Mouse (Mus musculus) stomach, embryonic 15.5 days (tissue): ENCODE measurements at regions not wholly inside any gene's neighbourhood (a gene's known extent, or its start where the extent isn't known, plus 50 kb on each side); places are given as distances from the start of the nearest gene placed in this dataset.

Source experiments
- ATAC-seq: fragments of 200-750 bp; cut with Nextera tagmentation; 2 replicates; pipeline ENCODE4 v1.8.0; 2017; ENCODE audit warnings: low read depth, moderate number of reproducible peaks, moderate TSS enrichment; ENCODE audit not compliant: insufficient read depth, low FRiP score
- H3K27ac ChIP-seq: fragments of 300-500 bp; sonication (generic); 2 replicates; pipeline ENCODE4 v1.5.1; 2015; ENCODE audit warnings: mild to moderate bottlenecking, inconsistent platforms
- H3K27me3 ChIP-seq: fragments of 300-500 bp; sonication (generic); replicated peaks from 2 replicates; pipeline ENCODE4 v1.6.1; 2015; ENCODE audit warnings: inconsistent platforms
- H3K36me3 ChIP-seq: fragments of 300-500 bp; sonication (generic); 2 replicates; pipeline ENCODE4 v1.6.1; 2015; ENCODE audit warnings: inconsistent platforms
- H3K4me1 ChIP-seq: fragments of 300-500 bp; sonication (generic); 2 replicates; pipeline ENCODE4 v1.6.1; 2015; ENCODE audit warnings: inconsistent platforms
- H3K4me2 ChIP-seq: fragments of 300-500 bp; sonication (generic); 2 replicates; pipeline ENCODE4 v1.6.1; 2015; ENCODE audit warnings: mild to moderate bottlenecking, inconsistent platforms
- H3K4me3 ChIP-seq: fragments of 300-500 bp; sonication (generic); replicated peaks from 2 replicates; pipeline ENCODE4 v1.5.1; 2015; ENCODE audit warnings: inconsistent platforms
- H3K9ac ChIP-seq: fragments of 300-500 bp; sonication (generic); 2 replicates; pipeline ENCODE4 v1.6.1; 2015; ENCODE audit warnings: inconsistent platforms
- H3K9me3 ChIP-seq: fragments of 300-500 bp; sonication (generic); 2 replicates; pipeline ENCODE4 v1.6.1; 2016; ENCODE audit warnings: inconsistent platforms
- WGBS: fragments of 180-500 bp; shearing (Covaris S2); methylation state at CpG from one replicate; pipeline ENCODE4 v1.1.7; 2015; 5-methylcytosine and 5-hydroxymethylcytosine counted together

DNA sequence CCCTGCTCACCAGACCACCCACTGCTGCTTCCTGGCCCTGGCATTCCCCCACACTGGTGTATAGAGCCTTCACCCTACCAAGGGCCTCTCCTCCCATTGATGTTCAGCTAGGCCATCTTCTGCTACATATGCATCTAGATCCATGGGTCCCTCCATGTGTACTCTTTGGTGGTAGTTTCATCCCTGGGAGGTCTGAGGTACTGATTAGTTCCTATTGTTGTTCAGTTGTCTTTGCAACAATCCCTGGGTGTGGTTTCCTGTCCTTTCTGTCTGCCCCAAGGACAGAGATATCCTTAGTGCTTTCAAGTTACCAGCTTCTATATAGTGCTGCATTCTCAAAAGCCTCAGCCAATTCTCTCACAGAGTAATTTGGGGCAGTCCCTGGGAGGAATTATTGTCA lies 440.1 kb upstream of the Apob start:
- H3K4me1 ChIP-seq = no peaks in the 10 kb centered on the region
- H3K27me3 ChIP-seq = no peaks in the 10 kb centered on the region
- ATAC-seq = no peak
- no peak overlapping the region for H3K4me3 ChIP-seq
- H3K27ac ChIP-seq = no peak overlapping the region
- no peak overlapping the region for H3K9ac ChIP-seq
- H3K4me2 ChIP-seq = no peak overlapping the region
- no peaks in the 10 kb centered on the region for H3K9me3 ChIP-seq
- no peaks in the 10 kb centered on the region for H3K36me3 ChIP-seq

DNA sequence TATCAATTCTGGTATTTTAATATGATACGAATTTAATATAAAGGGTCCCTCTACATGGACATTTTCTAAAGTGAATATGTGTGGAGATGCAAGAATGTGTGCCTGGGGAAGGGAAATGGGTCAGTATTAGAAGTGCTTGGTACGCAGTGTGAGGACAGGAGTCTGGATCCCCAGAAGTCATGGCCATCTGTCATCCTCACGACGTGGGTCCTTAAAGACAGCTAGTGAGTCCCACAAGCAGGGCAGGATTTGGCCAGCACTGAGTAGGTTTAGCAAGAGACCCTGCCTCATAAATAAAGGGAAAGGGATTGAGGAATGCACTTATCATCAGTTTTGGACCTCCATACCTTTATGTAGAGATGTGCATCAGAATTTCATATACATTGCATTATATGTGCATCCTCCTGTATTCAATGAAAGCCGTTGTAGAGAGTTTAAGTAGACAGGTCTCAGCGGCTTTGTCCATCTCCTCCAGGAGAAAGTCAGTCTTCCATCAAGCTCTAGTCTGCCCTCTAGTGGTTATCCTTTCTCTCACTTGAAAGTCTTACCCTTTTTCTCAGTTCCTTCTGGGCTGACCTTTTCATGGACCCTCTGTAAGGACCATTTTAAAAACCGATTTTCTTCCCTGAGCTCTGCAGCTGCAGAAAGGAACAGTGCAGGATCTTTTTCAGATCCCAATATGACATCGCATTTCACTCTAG lies 434.0 kb upstream of the Apob start:
- H3K4me3 ChIP-seq = no peak overlapping the region
- H3K27ac ChIP-seq = no peak overlapping the region
- no peak overlapping the region for H3K4me2 ChIP-seq
- H3K27me3 ChIP-seq = no peaks in the 10 kb centered on the region
- ATAC-seq = no peak
- no peak overlapping the region for H3K9ac ChIP-seq
- H3K36me3 ChIP-seq = no peaks in the 10 kb centered on the region
- H3K4me1 ChIP-seq = no peaks in the 10 kb centered on the region
- H3K9me3 ChIP-seq = no peaks in the 10 kb centered on the region
- WGBS = 60% methylated on average over 8 of the region's 8 CpGs

DNA sequence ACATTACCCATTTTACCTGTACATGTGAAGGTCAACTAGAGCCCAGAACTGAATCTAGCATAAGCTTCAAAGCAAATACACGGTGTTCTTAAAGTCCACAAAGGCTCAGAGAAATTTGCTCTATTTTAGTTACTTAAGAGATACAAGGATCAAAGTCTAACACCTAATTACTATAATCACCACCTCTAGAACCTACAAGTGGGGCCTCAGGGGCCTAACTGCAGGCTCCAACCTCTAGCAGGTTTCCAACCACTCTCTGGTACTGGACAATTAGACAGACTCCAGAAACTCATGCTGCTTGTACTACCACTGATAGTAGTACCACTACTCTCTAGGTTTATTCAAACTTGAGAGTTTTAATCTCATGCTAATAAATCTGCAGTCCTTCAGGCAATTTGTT lies 428.7 kb upstream of the Apob start:
- H3K4me3 ChIP-seq = no peak overlapping the region
- no peak for ATAC-seq
- H3K4me1 ChIP-seq = no peaks in the 10 kb centered on the region
- no peak overlapping the region for H3K27ac ChIP-seq
- no peak overlapping the region for H3K4me2 ChIP-seq
- no peaks in the 10 kb centered on the region for H3K9me3 ChIP-seq
- 78% methylated on average over 1 of the region's 1 CpGs for WGBS
- no peaks in the 10 kb centered on the region for H3K27me3 ChIP-seq
- no peaks in the 10 kb centered on the region for H3K36me3 ChIP-seq
- no peak overlapping the region for H3K9ac ChIP-seq

- no peak overlapping the region for H3K9ac ChIP-seq
- ATAC-seq = no peak
- 85% methylated on average over 1 of the region's 1 CpGs for WGBS
- H3K36me3 ChIP-seq = no peaks in the 10 kb centered on the region
- no peak overlapping the region for H3K4me3 ChIP-seq
- no peaks in the 10 kb centered on the region for H3K4me1 ChIP-seq
- H3K9me3 ChIP-seq = no peaks in the 10 kb centered on the region
- no peak overlapping the region for H3K4me2 ChIP-seq
- no peak overlapping the region for H3K27ac ChIP-seq
- H3K27me3 ChIP-seq = no peaks in the 10 kb centered on the region
Measured at GRCm38 (mm10) chr12:7560245-7560644, 417.2 kb upstream of the Apob start.

- no peaks in the 10 kb centered on the region for H3K4me1 ChIP-seq
- H3K4me2 ChIP-seq = no peak overlapping the region
- H3K27me3 ChIP-seq = no peaks in the 10 kb centered on the region
- WGBS = 88% methylated on average over 2 of the region's 2 CpGs
- H3K9ac ChIP-seq = no peak overlapping the region
- no peak for ATAC-seq
- no peaks in the 10 kb centered on the region for H3K9me3 ChIP-seq
- H3K36me3 ChIP-seq = no peaks in the 10 kb centered on the region
- no peak overlapping the region for H3K4me3 ChIP-seq
- H3K27ac ChIP-seq = no peak overlapping the region
Measured at GRCm38 (mm10) chr12:7576081-7576480, 401.4 kb upstream of the Apob start.

DNA sequence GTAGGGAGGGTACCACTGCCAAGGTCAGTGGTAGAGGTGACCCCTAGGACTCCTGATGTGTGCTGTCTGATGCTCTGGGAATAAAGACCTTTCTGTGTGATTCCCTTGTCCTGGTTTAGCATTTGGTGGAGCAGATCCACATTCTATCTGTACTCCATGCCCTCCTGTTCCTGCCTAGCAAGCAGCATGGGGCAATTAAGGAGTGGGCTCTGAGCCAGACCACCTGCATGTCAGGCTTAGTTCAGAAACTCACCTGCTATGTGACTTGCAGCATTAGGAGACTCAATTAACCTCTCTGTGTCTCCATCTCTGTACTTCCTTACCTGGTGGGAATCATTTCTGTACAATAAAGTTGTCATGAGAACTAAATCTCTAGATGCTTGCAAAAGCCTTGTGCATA lies 389.9 kb upstream of the Apob start:
- Histone ChIP-seq H3K4me1 (no peaks in the 10 kb centered on the region), H3K4me2 (no peak overlapping the region), H3K27me3 (no peaks in the 10 kb centered on the region), H3K9ac (no peak overlapping the region), H3K9me3 (no peaks in the 10 kb centered on the region), H3K4me3 (no peak overlapping the region), H3K36me3 (no peaks in the 10 kb centered on the region), H3K27ac (no peak overlapping the region)
- ATAC-seq = no peak

DNA sequence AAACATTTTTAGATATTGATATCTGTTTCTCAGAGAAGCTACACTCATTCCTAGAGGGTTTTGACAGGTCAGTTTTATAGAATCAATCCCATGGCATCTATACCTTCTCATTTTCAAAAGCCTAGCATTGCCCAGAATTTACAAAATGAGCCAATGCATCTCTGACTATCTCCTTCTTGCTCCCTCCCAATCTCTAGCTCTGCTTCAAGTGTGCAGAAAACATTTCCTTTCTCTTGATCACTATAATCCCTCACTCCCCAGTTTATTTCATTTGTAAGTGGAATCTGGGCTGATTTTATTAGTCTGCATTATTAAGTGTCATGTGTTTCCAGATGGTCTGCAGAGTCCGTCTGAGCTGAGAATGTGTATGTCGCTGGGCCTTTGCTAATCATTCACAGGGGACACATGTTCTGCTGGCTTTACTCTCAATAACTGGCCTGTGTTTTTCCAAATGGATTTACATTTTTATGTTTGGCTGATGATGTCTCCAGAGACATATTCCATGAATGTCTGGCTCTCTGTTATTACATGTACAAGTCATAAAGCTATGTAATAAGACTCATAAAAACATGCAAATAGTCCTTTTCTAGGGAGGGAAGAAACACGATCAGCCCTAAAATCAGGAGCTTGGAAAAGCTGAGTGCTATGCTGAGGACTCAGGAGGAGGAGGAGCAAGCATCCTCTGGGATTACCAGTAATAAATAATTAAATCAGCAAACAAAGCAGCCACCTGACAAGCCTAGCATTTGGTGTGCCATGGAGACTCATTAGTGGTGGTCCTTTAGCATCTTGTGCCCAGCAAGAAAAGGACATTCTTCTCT lies 366.0 kb upstream of the Apob start:
- no peak overlapping the region for H3K4me2 ChIP-seq
- H3K27me3 ChIP-seq = no peaks in the 10 kb centered on the region
- no peak overlapping the region for H3K9ac ChIP-seq
- H3K27ac ChIP-seq = no peak overlapping the region; the same call in 1 of the 2 replicates
- 38% methylated on average over 3 of the region's 3 CpGs for WGBS
- H3K9me3 ChIP-seq = no peaks in the 10 kb centered on the region
- no peak for ATAC-seq
- no peaks in the 10 kb centered on the region for H3K36me3 ChIP-seq
- no peak overlapping the region for H3K4me3 ChIP-seq
- H3K4me1 ChIP-seq = no peaks in the 10 kb centered on the region

GRCm38 (mm10) chr12:7636417-7637175 lies 340.9 kb upstream of the Apob start:
- Histone ChIP-seq H3K4me2 (no peak overlapping the region), H3K36me3 (no peaks in the 10 kb centered on the region), H3K27ac (no peak overlapping the region), H3K9ac (no peak overlapping the region), H3K9me3 (no peaks in the 10 kb centered on the region), H3K4me1 (no peaks in the 10 kb centered on the region), H3K27me3 (no peaks in the 10 kb centered on the region), H3K4me3 (no peak overlapping the region)
- ATAC-seq = peak; percentile 72
- WGBS = 45% methylated on average over 4 of the region's 4 CpGs

DNA sequence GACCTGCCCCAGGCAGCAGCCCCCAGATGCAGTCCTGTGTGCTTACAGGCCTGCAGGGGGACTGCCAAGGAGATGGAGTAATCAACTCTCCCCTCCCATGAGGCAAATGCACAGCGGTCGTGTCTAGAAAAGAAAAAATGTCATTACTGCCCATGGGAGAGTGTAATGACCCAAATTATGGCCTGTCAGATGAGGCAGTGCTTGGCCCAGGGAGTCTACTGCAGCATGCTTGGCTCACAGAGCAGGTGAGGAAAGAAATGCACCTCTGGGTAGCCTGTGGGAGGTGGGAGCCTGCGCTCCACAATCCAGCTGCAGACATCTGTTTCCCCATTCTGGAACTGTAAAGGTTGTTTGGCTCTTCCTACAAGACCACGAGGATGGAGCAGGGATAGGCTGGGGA lies 339.8 kb upstream of the Apob start:
- Histone ChIP-seq H3K4me3 (no peak overlapping the region), H3K9me3 (no peaks in the 10 kb centered on the region), H3K4me2 (no peak overlapping the region), H3K27ac (no peak overlapping the region), H3K27me3 (no peaks in the 10 kb centered on the region), H3K36me3 (no peaks in the 10 kb centered on the region), H3K4me1 (no peaks in the 10 kb centered on the region), H3K9ac (no peak overlapping the region)
- 56% methylated on average over 4 of the region's 4 CpGs for WGBS
- no peak for ATAC-seq

DNA sequence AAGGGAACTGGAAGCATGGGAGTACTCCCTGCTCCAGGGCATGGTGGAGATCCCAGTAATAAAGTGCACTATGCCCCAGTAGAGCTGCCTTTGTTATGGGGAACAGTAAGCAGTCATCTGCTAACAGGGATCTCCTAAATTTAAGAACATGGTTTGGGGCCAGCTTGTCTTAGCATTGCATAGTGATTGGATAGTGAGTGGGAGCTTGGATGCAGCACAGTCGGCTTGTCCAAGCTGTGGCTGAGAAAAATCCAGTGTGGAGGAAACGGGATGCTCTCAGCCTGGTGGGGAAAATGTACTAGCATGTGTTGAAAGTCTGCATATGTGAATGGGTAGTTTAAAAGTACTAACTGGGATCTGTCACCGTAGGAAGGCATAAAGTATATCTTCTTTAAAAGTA lies 326.6 kb upstream of the Apob start:
- Histone ChIP-seq H3K4me2 (no peak overlapping the region), H3K27ac (no peak overlapping the region), H3K27me3 (no peaks in the 10 kb centered on the region), H3K36me3 (no peaks in the 10 kb centered on the region), H3K4me3 (no peak overlapping the region), H3K9me3 (no peaks in the 10 kb centered on the region), H3K9ac (no peak overlapping the region), H3K4me1 (no peaks in the 10 kb centered on the region)
- no peak for ATAC-seq
- 76% methylated on average over 3 of the region's 3 CpGs for WGBS

DNA sequence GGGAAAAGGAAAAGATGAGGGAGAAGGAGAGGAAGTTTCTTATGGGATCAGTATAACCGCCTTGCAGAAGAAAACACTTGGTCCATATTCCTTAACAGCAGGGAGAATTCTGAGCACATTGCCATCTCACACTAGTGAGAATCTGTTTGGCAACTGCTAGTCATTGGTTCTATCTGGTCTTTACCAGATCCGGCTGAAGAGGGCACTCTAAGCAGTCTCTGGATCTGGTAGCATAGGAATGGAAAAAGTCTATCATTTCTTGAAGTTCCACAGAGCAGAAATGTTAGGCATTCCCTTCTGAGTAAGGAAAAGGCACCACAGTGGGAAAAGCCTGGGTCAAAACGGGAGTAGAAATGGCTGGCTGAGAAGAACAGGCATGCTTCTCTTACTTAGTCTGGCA lies 315.4 kb upstream of the Apob start:
- Histone ChIP-seq H3K4me1 (no peaks in the 10 kb centered on the region), H3K36me3 (no peaks in the 10 kb centered on the region), H3K4me2 (no peak overlapping the region), H3K27me3 (no peaks in the 10 kb centered on the region), H3K9ac (no peak overlapping the region), H3K4me3 (no peak overlapping the region), H3K9me3 (no peaks in the 10 kb centered on the region), H3K27ac (no peak overlapping the region)
- ATAC-seq = no peak
- 52% methylated on average over 3 of the region's 3 CpGs for WGBS

- H3K27ac ChIP-seq = no peak overlapping the region
- H3K9ac ChIP-seq = no peak overlapping the region
- 80% methylated on average over 3 of the region's 3 CpGs for WGBS
Measured at GRCm38 (mm10) chr12:7670114-7670513, 307.3 kb upstream of the Apob start.

More at GRCm38 (mm10) chr12:7670114-7670513, 307.3 kb upstream of the Apob start:
- H3K4me3 ChIP-seq = no peak overlapping the region
- H3K36me3 ChIP-seq = no peaks in the 10 kb centered on the region
- no peak overlapping the region for H3K4me2 ChIP-seq
- no peaks in the 10 kb centered on the region for H3K9me3 ChIP-seq
- no peaks in the 10 kb centered on the region for H3K27me3 ChIP-seq
- no peaks in the 10 kb centered on the region for H3K4me1 ChIP-seq
- no peak for ATAC-seq
